Mouse (Mus musculus) thymus, adult 2 months (tissue): ENCODE data around the gene Gm525. TPM values are rescaled to one million over a fixed set of nuclear protein-coding genes. Genes with fewer than 3 reads are reported as not detected.
"Not testable (repeated sequence)": the region's sequence is repeated elsewhere in the genome, so short reads cannot be mapped to it uniquely, and the experiment has no call there.

Source experiments
- DNase-seq: peaks from one replicate; pipeline ENCODE4 v3.0.0; 2021
- H3K27ac ChIP-seq: fragments of 200-500 bp; 2 replicates; pipeline ENCODE4 v1.5.1; 2012; ENCODE audit warnings: low read length, control low read depth; ENCODE audit not compliant: control insufficient read depth, insufficient read depth
- H3K27me3 ChIP-seq: fragments of 200-500 bp; 2 replicates; pipeline ENCODE4 v1.6.1; 2012; ENCODE audit warnings: mild to moderate bottlenecking, low read length, moderate library complexity, mixed read lengths; ENCODE audit not compliant: control insufficient read depth, insufficient read depth
- H3K36me3 ChIP-seq: fragments of 200-500 bp; 2 replicates; pipeline ENCODE4 v1.6.1; 2012; ENCODE audit warnings: mild to moderate bottlenecking, low read length, moderate library complexity; ENCODE audit not compliant: control insufficient read depth, insufficient read depth
- H3K4me1 ChIP-seq: fragments of 200-500 bp; replicated peaks from 2 replicates; pipeline ENCODE4 v1.6.1; 2012; ENCODE audit warnings: low read length; ENCODE audit not compliant: control insufficient read depth, insufficient read depth
- H3K4me3 ChIP-seq: fragments of 200-500 bp; 2 replicates; pipeline ENCODE4 v1.5.1; 2012; ENCODE audit warnings: mild to moderate bottlenecking, low read length, control low read depth, moderate library complexity; ENCODE audit not compliant: control insufficient read depth, insufficient read depth
- CTCF ChIP-seq: fragments of 200-500 bp; IDR thresholded peaks from 2 replicates; pipeline ENCODE4 v1.5.1; 2012; ENCODE audit warnings: mild to moderate bottlenecking, control low read depth, low read length, moderate library complexity, borderline replicate concordance; ENCODE audit not compliant: control insufficient read depth, poor library complexity, insufficient read depth; ENCODE audit errors: extremely low read depth
- POLR2A ChIP-seq: fragments of 200-500 bp; IDR thresholded peaks from 2 replicates; pipeline ENCODE4 v1.6.1; 2012; ENCODE audit warnings: mild to moderate bottlenecking, low read length, control low read depth, moderate library complexity; ENCODE audit not compliant: control insufficient read depth, poor library complexity, insufficient read depth; ENCODE audit errors: extremely low read depth
- WGBS: fragments of 180-500 bp; shearing (Covaris S2); methylation state at CpG from one replicate; pipeline ENCODE4 v1.1.7; 2018; 5-methylcytosine and 5-hydroxymethylcytosine counted together
- polyA plus RNA-seq: library from polyadenylated mRNA; depleted of rRNA; stranded (reverse); fragments of >200 nt; gene quantifications from 2 replicates; pipeline ENCODE4 v1.2.3, GENCODE M21; 2012

Gene Gm525
- polyA plus RNA-seq, 1 experiment: 35.9 TPM

GRCm38 (mm10) chr11:89084601-89085000, 11.0 kb downstream of the Gm525 start:
- Histone ChIP-seq H3K27me3 (no peaks in the 10 kb centered on the region), H3K36me3 (peaks cover 10% of the 10 kb centered on the region; the same call in 1 of the 2 replicates), H3K4me3 (no peak overlapping the region), H3K27ac (no peak overlapping the region), H3K4me1 (peaks cover 53% of the 10 kb centered on the region)
- TF ChIP-seq CTCF: no peak
- TF ChIP-seq POLR2A: no peak
- DNase-seq: peak; percentile 76
- 9% methylated on average over 7 of the region's 7 CpGs for WGBS

- Histone ChIP-seq H3K27me3 (no peaks in the 10 kb centered on the region), H3K4me1 (peaks cover 50% of the 10 kb centered on the region), H3K4me3 (no peak overlapping the region), H3K36me3 (peaks cover 7% of the 10 kb centered on the region; the same call in 1 of the 2 replicates), H3K27ac (0 out of 2 replicates have a peak overlapping the region, but pooled peaks have one; percentile 25)
- no peak for DNase-seq
- 75% methylated on average over 10 of the region's 10 CpGs for WGBS
- TF ChIP-seq CTCF (no peak), POLR2A (no peak)
Measured at GRCm38 (mm10) chr11:89086208-89086809, 12.7 kb downstream of the Gm525 start.

DNA sequence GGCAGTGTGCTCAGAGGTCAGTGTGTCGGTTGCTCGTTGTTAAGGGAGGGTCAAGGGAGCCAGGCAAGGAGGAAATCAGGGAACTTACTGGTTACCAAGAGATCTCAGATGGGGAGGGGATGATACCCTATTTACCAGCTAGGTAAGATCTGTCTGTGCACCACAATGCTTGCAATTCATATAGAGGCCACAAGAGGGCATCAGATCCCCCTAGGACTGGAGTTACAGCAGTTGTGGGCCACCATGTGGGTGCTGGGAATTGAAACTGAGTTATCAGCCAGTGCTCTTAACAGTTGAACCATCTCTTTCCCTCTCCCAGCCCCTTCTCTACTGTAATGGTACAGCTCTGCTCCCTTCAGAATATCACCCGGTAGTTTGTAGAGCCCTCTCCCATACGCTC, 15.1 kb downstream of the Gm525 start:
- Histone ChIP-seq H3K27ac (peak overlapping the region; percentile 53; the same call in 1 of the 2 replicates), H3K4me1 (peaks cover 53% of the 10 kb centered on the region), H3K4me3 (no peak overlapping the region), H3K27me3 (no peaks in the 10 kb centered on the region), H3K36me3 (peaks cover 7% of the 10 kb centered on the region; the same call in 1 of the 2 replicates)
- no peak for TF ChIP-seq CTCF
- TF ChIP-seq POLR2A: no peak
- WGBS: 96% methylated on average over 4 of the region's 4 CpGs
- DNase-seq: no peak

DNA sequence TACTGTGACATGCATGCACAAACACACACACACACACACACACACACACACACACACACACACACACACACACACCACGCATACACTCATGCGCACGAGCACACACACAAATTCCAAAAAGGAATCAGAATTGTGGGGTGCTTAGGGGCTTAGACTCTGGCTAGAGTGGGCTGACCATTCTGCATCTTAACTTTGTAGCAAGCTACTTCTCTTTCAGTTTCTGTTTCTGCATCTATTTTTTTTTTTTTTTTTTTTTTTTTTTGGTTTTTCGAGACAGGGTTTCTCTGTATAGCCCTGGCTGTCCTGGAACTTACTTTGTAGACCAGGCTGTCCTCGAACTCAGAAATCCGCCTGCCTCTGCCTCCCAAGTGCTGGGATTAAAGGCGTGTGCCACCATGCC, 16.7 kb downstream of the Gm525 start:
- WGBS: 79% methylated on average over 7 of the region's 7 CpGs
- Histone ChIP-seq H3K27ac (peak overlapping the region; percentile 69), H3K4me1 (peaks cover 54% of the 10 kb centered on the region)
- H3K4me3 ChIP-seq, DNase-seq, H3K27me3 ChIP-seq, H3K36me3 ChIP-seq: not testable (repeated sequence)

- peak overlapping the region; percentile 62 for H3K27ac ChIP-seq
- H3K4me1 ChIP-seq: peaks cover 56% of the 10 kb centered on the region
- WGBS: 5% methylated on average over 9 of the region's 9 CpGs
- TF ChIP-seq POLR2A: no peak
- no peak for TF ChIP-seq CTCF
- peak overlapping the region; percentile 1; the same call in 1 of the 2 replicates for H3K4me3 ChIP-seq
- H3K27me3 ChIP-seq: no peaks in the 10 kb centered on the region
- H3K36me3 ChIP-seq: peaks cover 7% of the 10 kb centered on the region; the same call in 1 of the 2 replicates
- DNase-seq: no peak
Measured at GRCm38 (mm10) chr11:89092714-89093113, 19.1 kb downstream of the Gm525 start.

DNA sequence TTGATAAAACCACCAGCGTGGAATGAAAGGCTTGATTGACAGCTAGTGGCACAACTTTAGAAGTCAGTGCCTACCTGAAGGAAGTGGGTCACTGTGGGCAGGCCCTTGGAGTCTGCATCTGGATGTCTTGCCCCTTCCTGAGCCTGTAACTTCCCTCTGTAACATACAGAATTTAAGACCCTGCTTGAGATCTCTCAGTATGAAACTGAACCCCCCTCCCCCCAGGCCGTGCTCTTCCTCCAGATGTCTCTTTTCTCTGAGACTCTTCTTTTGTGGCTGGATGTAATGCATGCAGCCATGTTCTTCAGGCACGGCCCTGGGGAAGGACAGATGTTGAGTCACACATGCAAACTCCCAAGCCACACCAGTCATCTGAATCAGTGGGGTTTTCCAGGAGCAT, 21.7 kb downstream of the Gm525 start:
- DNase-seq: peak; percentile 64
- Histone ChIP-seq H3K36me3 (no peaks in the 10 kb centered on the region), H3K27ac (peak overlapping the region; percentile 98), H3K27me3 (no peaks in the 10 kb centered on the region), H3K4me1 (peaks cover 60% of the 10 kb centered on the region), H3K4me3 (peak overlapping the region; percentile 25)
- 9% methylated on average over 3 of the region's 3 CpGs for WGBS
- TF ChIP-seq POLR2A (no peak), CTCF (no peak)

DNA sequence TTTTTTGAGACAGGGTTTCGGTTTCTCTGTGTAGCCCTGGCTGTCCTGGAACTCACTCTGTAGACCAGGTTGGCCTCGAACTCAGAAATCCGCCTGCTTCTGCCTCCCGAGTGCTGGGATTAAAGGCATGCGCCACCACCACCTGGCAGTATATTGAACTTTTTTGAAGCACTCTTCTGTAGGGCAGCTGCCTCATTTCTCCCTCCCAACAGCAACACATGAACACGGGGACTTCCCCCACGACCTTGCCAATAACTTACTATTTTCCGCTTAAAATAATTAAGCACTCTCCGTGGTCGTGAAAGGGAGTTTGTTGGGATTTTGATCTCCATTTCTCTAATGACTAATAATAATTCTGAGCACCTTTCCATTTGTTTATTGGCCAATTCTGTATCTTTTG, 23.7 kb downstream of the Gm525 start:
- H3K4me3 ChIP-seq, H3K27ac ChIP-seq, H3K36me3 ChIP-seq, H3K27me3 ChIP-seq, DNase-seq: not testable (repeated sequence)
- WGBS: 84% methylated on average over 10 of the region's 10 CpGs
- peaks cover 61% of the 10 kb centered on the region for H3K4me1 ChIP-seq
